Mouse (Mus musculus) embryo, embryonic 11 days (tissue): ENCODE measurements around the gene Asns.
"Not testable (repeated sequence)": the region's sequence is repeated elsewhere in the genome, so short reads cannot be mapped to it uniquely, and the experiment has no call there.

ENCODE experiments used
- DNase-seq: peaks from one replicate; pipeline ENCODE4 v3.0.0-alpha.2; 2015

The Asns gene

DNA sequence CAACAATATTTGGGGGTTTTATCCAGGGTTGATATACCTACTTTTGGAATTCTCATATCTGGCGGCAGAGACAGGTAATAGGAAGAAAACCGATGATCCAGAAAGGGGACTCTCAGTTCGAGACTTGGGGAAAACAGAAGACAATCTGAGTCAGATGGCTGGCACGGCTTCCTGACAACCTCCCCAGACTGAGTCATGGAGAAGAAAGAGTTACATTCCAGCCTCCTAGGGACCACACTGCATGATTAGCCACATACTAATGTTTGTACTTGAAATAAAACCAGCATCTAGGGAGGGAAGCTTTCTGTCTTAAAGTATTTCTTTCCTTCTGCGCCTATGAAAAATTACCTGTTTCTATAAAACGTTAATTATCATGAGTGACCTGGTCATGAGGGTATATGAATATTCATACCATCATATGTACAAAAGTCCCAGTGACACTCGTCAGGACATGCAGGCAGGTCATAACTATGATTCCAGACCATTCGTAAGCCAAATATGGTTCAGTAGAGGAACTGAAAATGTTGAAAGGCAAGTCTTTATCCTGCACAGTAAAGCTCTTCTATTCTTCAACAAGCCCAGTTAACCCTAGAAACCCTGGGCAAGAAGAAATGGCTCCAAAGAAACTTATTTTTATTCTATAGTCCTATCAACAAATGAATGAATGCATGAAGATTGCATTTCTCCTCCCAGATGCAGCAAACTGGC is 16.7 kb downstream of the Asns start:
- no peak for DNase-seq

DNA sequence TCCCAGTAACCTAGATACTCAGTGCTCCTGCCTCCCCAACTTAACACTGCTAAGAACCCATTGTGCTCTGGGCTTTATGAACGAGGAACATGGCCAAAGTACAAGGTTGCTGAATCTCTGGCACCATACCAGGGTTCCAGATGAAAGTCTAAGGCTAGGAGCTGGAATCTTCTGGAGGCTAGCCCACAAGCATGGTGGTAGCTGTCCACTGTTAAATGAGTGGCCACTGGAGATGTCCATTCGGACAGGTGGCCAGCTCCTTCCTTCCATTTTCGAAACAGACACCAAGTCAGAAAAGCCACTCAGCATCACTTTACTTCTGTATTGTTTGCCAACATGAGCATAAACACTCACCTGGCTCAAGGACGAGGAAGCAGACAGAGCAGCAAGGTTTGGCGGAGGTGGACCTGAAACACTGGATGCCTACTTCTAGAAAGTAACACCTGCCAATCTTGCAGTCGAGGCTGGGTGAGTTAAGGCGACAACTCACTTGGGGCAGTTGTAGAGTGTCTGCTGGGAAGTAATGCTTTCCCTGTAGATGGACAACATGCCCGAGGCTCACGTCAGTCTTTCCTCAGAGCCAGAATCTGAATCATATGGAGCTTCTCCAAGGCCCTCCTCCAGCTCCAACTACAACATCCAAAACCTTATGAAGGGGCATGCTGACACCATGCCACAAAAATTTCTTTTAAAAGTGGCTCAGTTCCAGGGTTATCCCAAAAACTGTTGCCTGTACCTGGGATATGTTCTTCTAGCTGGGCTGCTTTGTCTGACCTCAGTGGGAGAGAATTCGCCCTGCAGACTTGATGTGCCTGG is 20.4 kb downstream of the Asns start:
- DNase-seq = no peak

DNA sequence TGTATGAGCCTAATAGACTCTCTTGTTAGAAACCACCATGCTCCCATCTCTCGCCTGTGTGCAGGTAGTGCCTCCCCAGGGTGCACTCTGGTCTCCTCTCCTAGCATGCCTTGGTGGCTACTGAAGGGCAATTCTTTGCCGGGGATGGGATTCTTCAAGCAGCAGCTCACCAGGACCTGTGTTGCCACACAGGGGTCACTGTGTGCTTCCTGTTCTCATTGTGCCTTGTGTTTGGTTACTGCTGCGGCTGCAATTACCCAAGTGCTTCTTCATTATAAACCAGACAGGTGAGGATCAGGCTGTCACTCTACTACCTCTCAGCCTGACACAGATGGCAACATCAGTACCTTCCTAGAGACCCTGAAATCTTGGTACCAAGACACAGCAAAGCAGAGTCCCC is 21.6 kb downstream of the Asns start:
- DNase-seq = no peak

DNA sequence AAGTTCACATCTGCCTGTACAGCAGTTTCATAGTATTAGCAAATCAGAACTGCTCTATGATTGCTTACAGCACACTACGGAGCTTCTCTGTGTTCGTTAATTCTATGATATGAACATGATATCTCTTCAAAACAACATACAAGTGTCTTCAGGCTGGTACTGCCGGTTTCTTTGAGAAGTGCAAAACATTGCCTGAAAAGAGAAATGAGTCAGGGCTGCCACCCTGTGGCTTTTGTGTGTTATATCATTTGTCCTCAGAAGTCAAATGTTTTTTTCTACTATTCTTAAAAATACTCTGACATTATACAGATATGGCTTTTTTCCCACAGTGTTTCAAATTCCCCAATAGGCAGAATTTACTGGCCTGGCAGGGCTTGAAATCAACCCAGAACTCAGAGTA is 22.5 kb downstream of the Asns start:
- peak; percentile 50 for DNase-seq

DNA sequence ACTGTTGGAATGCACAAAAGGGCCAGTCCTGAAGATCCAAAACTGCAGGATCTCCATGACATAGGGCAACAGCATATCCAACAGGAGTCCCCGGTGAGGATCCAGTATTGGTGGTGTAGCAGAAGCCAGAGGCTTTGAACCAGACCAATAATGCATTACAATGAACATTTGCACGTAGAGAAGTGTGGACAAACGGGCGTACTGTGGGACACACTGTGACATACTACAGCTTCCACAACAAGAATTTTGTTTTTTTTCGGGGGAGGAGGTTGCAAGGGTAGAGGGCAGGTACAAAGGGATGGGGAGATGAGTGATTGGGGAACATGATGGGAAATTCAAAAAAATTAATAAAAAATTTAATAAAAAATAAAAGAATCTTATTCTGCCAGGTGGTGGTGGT is 23.3 kb downstream of the Asns start:
- DNase-seq = no peak

DNA sequence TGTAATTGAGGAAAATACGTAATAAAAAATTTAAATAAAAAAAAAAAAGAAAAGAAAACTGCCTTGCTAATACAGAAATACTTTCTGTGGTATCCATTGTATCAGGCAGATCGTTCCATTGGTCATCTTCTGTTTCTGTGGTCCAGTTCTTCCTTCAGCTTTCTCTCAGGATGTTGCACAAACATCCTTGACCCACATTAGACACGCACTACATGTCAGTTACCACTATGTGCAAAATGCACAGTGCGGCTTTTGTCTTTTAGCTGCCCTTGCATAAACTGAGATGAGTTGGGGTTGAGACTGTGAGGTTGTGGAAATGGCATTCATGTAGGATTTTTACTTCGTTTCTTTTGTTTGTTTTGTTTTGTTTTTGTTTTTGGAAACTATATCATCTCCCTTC is 24.7 kb downstream of the Asns start:
- DNase-seq = no peak

DNA sequence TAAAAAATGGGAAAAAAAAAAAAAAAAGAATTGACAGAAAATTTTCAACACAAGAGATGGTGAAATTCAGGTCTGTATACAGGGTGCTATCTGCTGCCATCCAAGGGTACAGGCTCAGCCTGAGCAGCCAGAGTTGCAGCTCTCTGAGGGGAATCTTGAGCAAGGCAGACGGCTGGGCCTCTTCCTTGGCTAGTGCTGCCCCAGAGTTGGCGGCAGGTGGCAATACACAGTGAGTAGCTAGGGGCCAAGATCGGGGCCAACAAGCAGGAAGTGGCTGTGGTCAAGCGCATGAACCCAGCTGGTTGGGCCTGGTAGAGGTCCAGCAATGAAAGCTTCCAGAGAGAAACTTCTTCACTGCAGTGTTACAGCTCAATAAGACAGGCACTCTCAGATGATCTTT is 27.2 kb downstream of the Asns start:
- not testable (repeated sequence) for DNase-seq

DNA sequence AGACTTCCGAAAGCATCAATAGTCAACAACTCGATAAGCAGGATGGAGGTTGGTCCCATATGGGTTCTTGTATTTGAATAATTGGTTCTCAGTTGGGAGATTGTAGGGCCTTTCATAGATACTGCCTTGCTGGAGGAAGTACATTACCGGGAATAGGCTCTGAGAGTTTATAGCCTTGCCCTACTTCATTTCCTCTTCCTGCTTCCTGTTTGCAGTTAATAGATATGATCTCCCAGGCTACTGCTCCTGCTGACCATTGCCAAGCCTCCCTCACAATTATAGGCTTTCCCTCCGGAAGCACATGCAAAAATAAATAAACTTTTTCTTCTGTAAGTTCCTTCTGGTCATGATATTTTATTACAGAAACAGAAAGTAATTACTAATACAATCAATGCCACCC is 31.6 kb downstream of the Asns start:
- DNase-seq = no peak

DNA sequence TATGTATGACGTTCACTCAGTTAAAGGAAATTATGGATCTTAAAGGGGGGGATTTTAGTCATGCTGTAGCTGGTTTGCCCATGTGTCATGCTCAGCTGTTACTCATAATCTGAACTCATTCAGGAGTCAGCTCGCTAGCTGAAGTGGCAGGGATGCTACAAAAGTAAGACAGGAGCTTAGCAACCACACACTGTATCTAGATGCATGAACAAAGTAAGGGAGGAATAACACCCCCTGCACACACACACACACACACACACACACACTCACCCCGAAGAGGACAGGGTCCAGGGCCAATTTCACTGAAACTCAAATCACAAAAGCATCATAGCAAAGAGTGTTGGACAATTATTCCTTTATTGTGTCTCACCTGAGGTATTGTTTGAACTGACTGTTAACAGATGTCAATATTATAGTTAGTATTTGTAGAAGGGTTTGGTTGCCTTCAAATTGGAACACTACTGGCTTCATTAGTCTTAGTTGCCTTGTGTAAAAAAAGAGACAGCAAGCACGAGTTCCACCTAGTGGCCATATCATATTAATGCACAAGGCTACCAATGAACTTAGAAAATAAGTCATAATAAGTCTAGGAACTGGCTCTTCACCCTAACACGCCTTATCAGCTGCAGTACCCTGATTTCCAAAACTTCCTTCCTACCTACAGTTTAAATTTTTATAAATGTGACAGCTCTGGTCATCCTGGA is 32.5 kb downstream of the Asns start:
- DNase-seq = peak; percentile 63

DNA sequence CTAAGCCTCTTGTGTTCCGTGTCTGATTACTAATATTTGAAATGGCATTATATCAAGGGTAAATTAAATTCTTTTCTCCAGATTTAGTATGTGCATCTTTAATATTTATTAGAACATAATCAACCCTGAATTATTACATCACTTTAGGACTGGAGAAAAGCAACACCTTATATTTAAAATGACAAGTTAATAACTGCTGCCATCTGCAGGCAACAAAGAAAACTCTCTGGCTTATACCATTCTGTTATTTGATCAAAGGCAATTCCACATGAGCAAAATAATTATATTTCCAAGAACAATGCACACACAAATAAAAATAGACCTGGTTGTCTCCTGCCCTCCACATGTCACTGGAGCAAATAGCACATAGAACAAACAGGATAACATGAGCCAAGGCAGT is 36.5 kb downstream of the Asns start:
- DNase-seq = no peak

DNA sequence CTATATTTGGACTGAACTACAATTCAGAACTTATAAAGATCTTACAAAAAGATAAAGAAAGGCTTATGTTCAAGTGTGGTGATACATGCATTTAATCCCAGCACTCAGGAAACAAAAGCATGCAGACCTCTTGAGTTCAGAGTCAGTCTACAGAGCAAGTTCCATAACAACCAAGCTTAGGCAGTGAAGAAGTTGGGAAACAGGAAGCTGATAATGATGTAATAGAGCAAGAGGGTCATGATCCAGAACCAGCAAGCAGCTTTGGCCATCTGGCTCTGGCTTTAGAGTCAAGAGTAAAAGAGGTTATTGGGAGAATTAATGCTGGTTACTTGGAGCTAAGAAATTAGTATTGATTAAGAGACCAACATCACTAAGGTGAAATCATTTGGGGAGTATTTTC is 44.6 kb downstream of the Asns start:
- no peak for DNase-seq
